Mouse (Mus musculus): Measurements from ENCODE around the gene F2rl2.

DNA sequence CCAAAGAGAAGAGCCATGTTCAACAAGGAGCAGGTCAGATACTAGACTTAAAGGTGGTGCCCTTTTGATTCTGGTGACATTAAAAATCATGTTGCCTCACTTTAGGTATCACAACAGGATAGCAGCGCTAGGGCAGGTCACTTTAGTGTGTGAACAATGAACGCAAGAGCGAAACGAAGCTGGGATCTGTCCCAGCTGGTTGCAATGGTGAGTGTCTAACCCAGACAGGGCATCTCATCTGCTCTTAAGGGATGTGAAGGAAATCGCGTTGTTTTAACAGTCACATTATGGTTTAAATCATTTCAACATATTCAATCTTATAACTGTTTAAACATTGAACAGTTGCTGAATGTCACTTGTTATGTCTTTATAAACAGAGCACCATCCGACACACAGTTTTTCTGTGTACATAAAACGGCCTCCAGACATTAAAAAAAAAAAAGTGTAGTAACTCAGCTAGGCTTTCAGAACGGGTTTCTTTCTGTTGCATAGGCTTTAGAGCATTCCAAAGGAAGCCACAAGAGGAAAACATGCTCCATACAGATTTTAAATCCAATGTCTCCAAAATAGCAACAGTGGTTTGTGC lies 46.3 kb downstream of the F2rl2 start:
- TF ChIP-seq POLR2A (IDR thresholded peaks at IDR 0.05; ENCODE audit: low read depth, low read length) (no peak), CTCF (IDR thresholded peaks at IDR 0.05; ENCODE audit: extremely low read depth, insufficient read depth, insufficient read length, insufficient replicate concordance) (no peak)
